17 mouse cellular contexts compared by ENCODE assay signal in the genomic region with DNA sequence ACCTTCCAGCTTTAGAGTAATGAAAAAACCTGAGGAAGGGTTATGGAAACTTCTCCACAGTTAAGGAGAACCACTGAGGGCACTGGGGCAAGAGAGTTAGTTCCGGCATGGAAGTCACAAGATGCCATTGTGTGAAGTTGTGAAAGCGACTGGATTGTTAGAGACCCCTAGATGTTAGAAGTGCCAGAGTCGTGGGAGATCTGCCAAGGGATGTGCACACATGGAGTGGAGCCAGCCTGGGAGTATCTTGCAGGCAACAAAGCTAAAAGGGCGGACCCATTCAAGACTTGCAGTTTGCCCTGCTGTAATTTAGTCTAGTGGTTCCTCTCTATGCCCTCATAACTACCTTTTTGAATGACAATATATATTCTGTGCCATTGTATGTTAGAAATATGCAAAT.
"Had no signal": no experiment of that assay in that cellular context is flagged by ENCODE, and none has a peak within 500 bp of the region (broad histone marks: within the 10 kb centered on the region; RNA-seq: fewer than 3 reads in every experiment).

No protein-coding gene starts in this region.

- H3K9me3 ChIP-seq: liver, embryonic 12.5 days; midbrain, embryonic 10.5 days; midbrain, embryonic 13.5 days; neural tube, embryonic 13.5 days; neural tube, embryonic 15.5 days had no signal

- H3K9ac ChIP-seq: liver, embryonic 12.5 days; liver, embryonic 14.5 days; midbrain, embryonic 13.5 days; neural tube, embryonic 13.5 days; neural tube, embryonic 15.5 days had no signal

- H3K4me3 ChIP-seq: liver, embryonic 12.5 days; midbrain, embryonic 10.5 days; midbrain, embryonic 13.5 days; myocyte; neural tube, embryonic 13.5 days; neural tube, embryonic 15.5 days had no signal

- H3K27ac ChIP-seq: liver, embryonic 12.5 days; liver, embryonic 14.5 days; midbrain, embryonic 10.5 days; midbrain, embryonic 13.5 days; neural tube, embryonic 13.5 days; neural tube, embryonic 15.5 days had no signal

- ATAC-seq: liver, embryonic 12.5 days; midbrain, embryonic 13.5 days had no signal

- H3K27me3 ChIP-seq: liver, embryonic 12.5 days; midbrain, embryonic 13.5 days; neural tube, embryonic 13.5 days; neural tube, embryonic 15.5 days had no signal

- DNase-seq: lung, adult 2 months; lung, postnatal 4 days; retina, postnatal 1 day; right cerebral cortex, adult 18-20 months; right cerebral cortex, postnatal 25 days; right cerebral cortex, postnatal 4 days; spleen, adult 18-20 months; thymus, adult 18-20 months; thymus, postnatal 14 days; thymus, postnatal 36 days had no signal

- H3K4me2 ChIP-seq: liver, embryonic 12.5 days; midbrain, embryonic 13.5 days; neural tube, embryonic 13.5 days; neural tube, embryonic 15.5 days had no signal
